Mouse (Mus musculus): ENCODE results near the gene Ccdc121.

Gene Ccdc121

GRCm38 (mm10) chr1:181511307-181511706 is at the start of gene Ccdc121:
Gene Ccdc121 (minus strand): TSS chr1:181511451.
- no peak for DNase-seq (ENCODE audit: low spot score)

- DNase-seq (ENCODE audit: low spot score): no peak
Measured at GRCm38 (mm10) chr1:181560325-181560724, 49.1 kb upstream of the Ccdc121 start.

GRCm38 (mm10) chr1:181559655-181560054 is 48.4 kb upstream of the Ccdc121 start:
- no peak for DNase-seq (ENCODE audit: low spot score)

GRCm38 (mm10) chr1:181555475-181555874 is 44.2 kb upstream of the Ccdc121 start:
- no peak for DNase-seq (ENCODE audit: low spot score)

- DNase-seq (ENCODE audit: low spot score): no peak
Measured at GRCm38 (mm10) chr1:181552533-181553410, 41.5 kb upstream of the Ccdc121 start.

- no peak for DNase-seq (ENCODE audit: low spot score)
Measured at GRCm38 (mm10) chr1:181550826-181551225, 39.6 kb upstream of the Ccdc121 start.

- DNase-seq (ENCODE audit: low spot score): no peak
Measured at GRCm38 (mm10) chr1:181549987-181550386, 38.7 kb upstream of the Ccdc121 start.

GRCm38 (mm10) chr1:181545044-181545772 is 34.0 kb upstream of the Ccdc121 start:
- DNase-seq (ENCODE audit: low spot score): peak; percentile 59

- no peak for DNase-seq (ENCODE audit: low spot score)
Measured at GRCm38 (mm10) chr1:181543711-181544383, 32.6 kb upstream of the Ccdc121 start.

- no peak for DNase-seq (ENCODE audit: low spot score)
Measured at GRCm38 (mm10) chr1:181539846-181540769, 28.9 kb upstream of the Ccdc121 start.

- DNase-seq (ENCODE audit: low spot score): no peak
Measured at GRCm38 (mm10) chr1:181537627-181538525, 26.6 kb upstream of the Ccdc121 start.

- DNase-seq (ENCODE audit: low spot score): peak; percentile 50
Measured at GRCm38 (mm10) chr1:181535165-181535873, 24.1 kb upstream of the Ccdc121 start.

- DNase-seq (ENCODE audit: low spot score): no peak
Measured at GRCm38 (mm10) chr1:181529368-181529767, 18.1 kb upstream of the Ccdc121 start.

- no peak for DNase-seq (ENCODE audit: low spot score)
Measured at GRCm38 (mm10) chr1:181525996-181526395, 14.7 kb upstream of the Ccdc121 start.

- DNase-seq (ENCODE audit: low spot score): no peak
Measured at GRCm38 (mm10) chr1:181523831-181524230, 12.6 kb upstream of the Ccdc121 start.

GRCm38 (mm10) chr1:181521401-181522091 is 10.3 kb upstream of the Ccdc121 start:
- no peak for DNase-seq (ENCODE audit: low spot score)

- no peak for DNase-seq (ENCODE audit: low spot score)
Measured at GRCm38 (mm10) chr1:181519137-181519536, 7.9 kb upstream of the Ccdc121 start.

- no peak for DNase-seq (ENCODE audit: low spot score)
Measured at GRCm38 (mm10) chr1:181518046-181518445, 6.8 kb upstream of the Ccdc121 start.

Measured in left cerebral cortex, adult 11 months (tissue).